Mouse (Mus musculus) C2C12 (cell line): ENCODE data around the gene Zfp428. TPM values are rescaled to one million over a fixed set of nuclear protein-coding genes. Genes with fewer than 3 reads are reported as not detected.
"Not testable (repeated sequence)": the region's sequence is repeated elsewhere in the genome, so short reads cannot be mapped to it uniquely, and the experiment has no call there.

Experiments used
- H3K27me3 ChIP-seq: one replicate; pipeline ENCODE4 v1.6.1; 2011; ENCODE audit not compliant: control insufficient read depth, insufficient read depth, insufficient read length
- H3K36me3 ChIP-seq: one replicate; pipeline ENCODE4 v1.6.1; 2011; ENCODE audit not compliant: control insufficient read depth, insufficient read depth
- H3K4me3 ChIP-seq: one replicate; pipeline ENCODE4 v1.5.1; 2011; ENCODE audit warnings: mild to moderate bottlenecking, control low read depth; ENCODE audit not compliant: poor library complexity, insufficient read depth, severe bottlenecking
- H3K79me2 ChIP-seq: one replicate; pipeline ENCODE4 v1.6.1; 2011; ENCODE audit not compliant: control insufficient read depth, insufficient read depth
- H3K79me3 ChIP-seq: one replicate; pipeline ENCODE4 v1.6.1; 2011; ENCODE audit warnings: low read depth, control low read depth
- H3ac ChIP-seq: one replicate; pipeline ENCODE3; 2011; ENCODE audit warnings: low read depth; ENCODE audit not compliant: control insufficient read depth, insufficient read length
- CEBPB ChIP-seq: IDR thresholded peaks from one replicate; pipeline ENCODE4 v1.6.1; 2011; ENCODE audit warnings: low read depth, mild to moderate bottlenecking, control low read depth, moderate library complexity
- CTCF ChIP-seq: IDR thresholded peaks from one replicate; pipeline ENCODE4 v1.5.1; 2011; ENCODE audit not compliant: control insufficient read depth, insufficient read depth, insufficient read length
- FOSL1 ChIP-seq: IDR thresholded peaks from one replicate; pipeline ENCODE4 v1.8.0; 2011; ENCODE audit warnings: mild to moderate bottlenecking, low read length; ENCODE audit not compliant: poor library complexity, insufficient read depth, severe bottlenecking
- MAX ChIP-seq: IDR thresholded peaks from one replicate; pipeline ENCODE4 v1.6.1; 2011; ENCODE audit warnings: mild to moderate bottlenecking, control low read depth
- MYOD1 ChIP-seq: IDR thresholded peaks from one replicate; pipeline ENCODE4 v1.6.1; 2011; ENCODE audit warnings: low read depth; ENCODE audit not compliant: control insufficient read depth, insufficient read length
- MYOG ChIP-seq: IDR thresholded peaks from one replicate; pipeline ENCODE4 v1.6.1; 2011; ENCODE audit not compliant: control insufficient read depth, insufficient read length; ENCODE audit errors: extremely low read depth
- USF1 ChIP-seq: IDR thresholded peaks from one replicate; pipeline ENCODE4 v1.6.1; 2011; ENCODE audit warnings: low read depth, mild to moderate bottlenecking, control low read depth, moderate library complexity
- polyA plus RNA-seq: library from polyadenylated mRNA; unstranded; fragments of >200 nt; fragmentation: generic; extraction: Trizol; gene quantifications from one replicate; pipeline ENCODE4 v1.2.1, GENCODE M21; 2012; ENCODE audit warnings: missing spikeins

The Zfp428 gene
- polyA plus RNA-seq, 1 experiment = 53.8 TPM

DNA sequence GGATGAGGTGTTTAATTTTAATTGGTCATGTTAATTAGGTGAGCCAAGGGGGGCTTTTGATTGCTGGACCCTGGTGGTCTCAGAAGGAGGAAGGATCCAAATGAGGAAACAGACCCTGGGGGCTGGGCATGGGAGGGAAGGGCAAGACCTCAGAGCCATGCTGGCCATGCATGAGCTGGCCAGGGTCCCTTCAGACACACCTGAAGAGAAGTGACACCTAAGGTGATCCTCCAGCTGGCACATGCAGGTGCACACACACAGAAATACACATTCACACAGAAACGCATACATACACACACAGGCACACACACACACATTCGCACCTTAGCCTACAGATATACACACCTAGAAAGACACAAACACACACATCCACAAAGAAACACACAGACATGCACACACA is 27.1 kb upstream of the Zfp428 start:
- H3K27me3 ChIP-seq = no peaks in the 10 kb centered on the region
- H3K79me3 ChIP-seq = no peaks in the 10 kb centered on the region
- H3ac ChIP-seq = no peak overlapping the region
- H3K4me3 ChIP-seq = no peak overlapping the region
- no peak for TF ChIP-seq USF1
- TF ChIP-seq CEBPB = no peak
- no peak for TF ChIP-seq MYOG
- no peak for TF ChIP-seq MYOD1
- TF ChIP-seq CTCF = no peak
- no peak for TF ChIP-seq FOSL1
- no peak for TF ChIP-seq MAX
- no peaks in the 10 kb centered on the region for H3K79me2 ChIP-seq
- peaks cover 19% of the 10 kb centered on the region for H3K36me3 ChIP-seq

DNA sequence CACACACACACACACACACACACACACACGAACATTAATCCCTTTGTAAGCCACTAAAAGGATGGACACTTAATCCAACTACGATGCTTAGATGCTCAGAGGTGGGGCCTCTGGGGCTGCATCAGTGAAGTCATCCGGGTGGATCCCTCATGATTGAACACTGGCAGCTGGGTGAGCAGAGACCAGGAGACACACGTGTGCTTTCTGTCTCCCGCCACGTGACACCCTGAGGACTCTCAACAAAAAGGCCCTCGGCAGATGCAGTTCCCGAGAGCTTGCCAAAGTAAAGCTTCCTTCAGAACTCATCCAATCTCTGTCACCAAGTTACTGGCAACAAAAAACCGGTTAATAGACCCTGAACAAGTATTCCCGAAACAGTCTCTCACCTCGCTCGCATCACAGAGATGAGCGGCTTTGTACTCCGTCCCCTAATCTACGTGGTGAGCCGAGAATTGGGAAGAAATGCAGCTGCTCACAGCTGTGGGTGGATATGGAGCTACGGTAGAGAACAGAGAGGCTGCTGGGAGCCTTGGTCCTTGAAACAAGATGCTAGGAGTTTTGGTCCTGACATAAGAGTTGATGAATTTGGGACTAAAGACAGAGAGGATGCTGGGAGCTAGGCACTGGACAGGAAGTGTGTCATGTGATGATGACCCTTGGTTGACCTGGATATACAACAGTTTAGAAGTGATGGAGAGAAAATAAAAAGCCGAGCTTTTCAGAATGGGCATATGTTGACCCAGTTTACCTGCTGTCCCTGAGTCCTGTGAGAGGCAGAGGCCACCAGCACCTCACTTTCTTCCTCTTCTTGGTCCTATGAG is 26.5 kb upstream of the Zfp428 start:
- no peaks in the 10 kb centered on the region for H3K79me3 ChIP-seq
- peak overlapping the region; percentile 46 for H3K4me3 ChIP-seq
- H3ac ChIP-seq = peak overlapping the region; percentile 36
- TF ChIP-seq MYOD1 (peak; percentile 88), USF1 (peak; percentile 91), MAX (no peak), MYOG (no peak)
- H3K27me3 ChIP-seq = no peaks in the 10 kb centered on the region
- H3K36me3 ChIP-seq = peaks cover 13% of the 10 kb centered on the region
- no peaks in the 10 kb centered on the region for H3K79me2 ChIP-seq

GRCm38 (mm10) chr7:24480986-24481473 is 25.8 kb upstream of the Zfp428 start:
- Histone ChIP-seq H3K79me2 (no peaks in the 10 kb centered on the region), H3K36me3 (peaks cover 12% of the 10 kb centered on the region), H3K27me3 (no peaks in the 10 kb centered on the region), H3ac (peak overlapping the region; percentile 72), H3K79me3 (no peaks in the 10 kb centered on the region), H3K4me3 (peak overlapping the region; percentile 46)
- no peak for TF ChIP-seq MAX
- TF ChIP-seq CEBPB = no peak
- no peak for TF ChIP-seq MYOG

DNA sequence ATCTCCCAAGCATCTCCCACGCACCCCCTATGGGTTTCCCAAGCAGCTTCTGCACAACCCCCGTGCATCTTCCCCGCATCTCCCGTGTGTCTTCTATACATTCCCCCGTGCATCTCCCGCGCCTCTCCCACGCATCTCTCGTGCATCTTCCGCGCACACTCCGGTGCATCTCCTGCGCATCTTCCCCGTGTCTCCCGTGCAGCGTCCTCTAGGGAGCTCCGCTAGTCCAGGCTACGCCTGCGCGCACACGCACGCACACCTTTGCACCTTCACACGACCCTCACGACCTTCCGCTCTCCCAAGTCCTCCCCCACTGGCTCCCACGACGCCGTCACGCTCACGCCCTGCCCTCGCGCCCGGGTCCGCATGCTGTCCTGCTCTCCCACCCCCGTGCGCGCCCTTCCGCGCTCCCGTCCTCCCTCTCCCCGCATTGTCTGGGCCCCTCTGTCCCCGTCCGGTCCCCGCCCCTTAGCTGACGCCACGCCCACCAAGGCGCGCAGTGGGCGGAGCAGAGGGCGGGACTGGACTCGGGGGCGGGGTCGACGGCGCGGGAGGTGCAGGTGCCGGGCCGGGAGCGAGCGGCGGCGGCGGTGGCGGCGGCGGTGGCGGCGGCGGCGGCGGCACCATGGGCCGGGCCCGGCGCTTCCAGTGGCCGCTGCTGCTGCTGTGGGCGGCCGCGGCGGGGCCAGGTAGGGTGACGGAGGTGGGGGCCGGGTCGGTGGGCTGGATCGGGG is 25.2 kb upstream of the Zfp428 start, which contains the start of gene Cadm4:
Gene Cadm4 (plus strand): TSS at position 550 of the 734 bp plus-strand sequence.
- Histone ChIP-seq H3K79me2 (no peaks in the 10 kb centered on the region), H3K27me3 (no peaks in the 10 kb centered on the region), H3K4me3 (peak within 1 kb of the TSS; percentile 46), H3K36me3 (peaks cover 12% of the 10 kb centered on the region), H3K79me3 (no peaks in the 10 kb centered on the region), H3ac (peak within 1 kb of the TSS; percentile 72)
- TF ChIP-seq MYOD1 (no peak), USF1 (no peak), MYOG (no peak)

DNA sequence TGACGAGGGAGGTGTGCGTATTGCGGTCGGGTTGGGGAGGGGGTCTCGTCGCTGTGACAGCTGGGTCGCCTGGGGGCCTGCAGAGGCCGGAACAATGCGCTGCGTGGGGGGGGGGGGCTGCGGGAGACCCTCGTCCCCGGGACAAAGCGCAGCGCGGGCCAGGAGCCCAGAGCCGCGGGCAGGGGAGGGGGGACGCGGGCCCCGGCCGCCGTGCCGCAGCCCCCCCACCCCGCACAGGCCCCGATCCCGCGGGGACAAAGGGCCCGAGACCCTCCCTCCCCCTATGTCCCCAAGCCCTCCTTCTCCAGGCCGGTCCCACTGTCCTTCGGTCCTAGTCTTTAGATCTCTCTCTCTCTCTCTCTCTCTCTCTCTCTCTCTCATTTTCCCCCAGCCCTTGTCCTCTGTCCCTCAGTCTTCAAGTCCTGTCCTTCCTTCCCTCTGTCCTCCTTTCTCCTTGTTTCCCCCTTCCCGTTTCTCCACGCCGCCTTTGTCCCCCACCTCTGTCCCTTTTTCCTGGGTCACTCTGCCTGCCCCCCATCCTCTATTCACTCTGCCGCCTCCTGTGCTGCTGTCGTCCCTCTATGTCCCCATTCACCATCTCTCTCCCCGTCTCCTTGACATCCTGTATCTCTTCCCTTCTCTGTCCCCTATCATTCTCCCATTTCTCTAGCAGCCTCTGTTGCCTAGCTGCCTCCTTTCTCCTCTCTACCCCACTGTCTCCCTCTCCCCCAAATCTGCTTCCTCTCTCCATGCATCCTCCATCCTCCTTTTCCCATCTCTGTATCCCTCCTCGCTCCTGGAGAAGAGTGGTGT is 24.4 kb upstream of the Zfp428 start:
- peak overlapping the region; percentile 49 for H3ac ChIP-seq
- H3K27me3 ChIP-seq = no peaks in the 10 kb centered on the region
- H3K79me2 ChIP-seq = no peaks in the 10 kb centered on the region
- peaks cover 4% of the 10 kb centered on the region for H3K36me3 ChIP-seq
- H3K79me3 ChIP-seq = no peaks in the 10 kb centered on the region
- TF ChIP-seq MYOG = no peak
- TF ChIP-seq FOSL1 = no peak
- TF ChIP-seq MAX = no peak
- no peak for TF ChIP-seq CTCF
- no peak for TF ChIP-seq MYOD1
- TF ChIP-seq CEBPB = no peak
- no peak for TF ChIP-seq USF1
- H3K4me3 ChIP-seq = peak overlapping the region; percentile 46

DNA sequence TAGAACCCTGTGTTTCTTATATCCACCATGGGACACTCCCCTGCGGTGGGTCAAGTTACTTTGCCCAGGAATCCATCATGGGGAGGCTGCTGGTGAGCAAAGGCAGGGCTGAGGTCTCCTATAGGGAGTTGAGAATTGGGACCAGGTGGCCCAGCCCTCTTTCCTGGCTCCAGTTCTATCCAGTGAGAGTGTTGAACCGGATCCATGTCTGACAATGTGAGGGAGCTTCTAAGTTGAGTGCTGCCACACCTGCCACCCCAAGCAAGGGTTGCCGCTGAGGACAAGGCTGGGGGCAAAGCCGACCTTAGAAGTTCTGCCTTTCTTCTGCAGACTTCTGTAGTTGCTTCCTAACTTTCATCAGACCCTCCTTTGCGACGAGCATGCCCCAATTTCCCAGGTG is 23.5 kb upstream of the Zfp428 start:
- not testable (repeated sequence) for H3K36me3 ChIP-seq, H3K79me2 ChIP-seq, H3ac ChIP-seq, H3K27me3 ChIP-seq, H3K4me3 ChIP-seq, H3K79me3 ChIP-seq
